8 mouse cellular contexts compared by ENCODE assay signal in the genomic region with DNA sequence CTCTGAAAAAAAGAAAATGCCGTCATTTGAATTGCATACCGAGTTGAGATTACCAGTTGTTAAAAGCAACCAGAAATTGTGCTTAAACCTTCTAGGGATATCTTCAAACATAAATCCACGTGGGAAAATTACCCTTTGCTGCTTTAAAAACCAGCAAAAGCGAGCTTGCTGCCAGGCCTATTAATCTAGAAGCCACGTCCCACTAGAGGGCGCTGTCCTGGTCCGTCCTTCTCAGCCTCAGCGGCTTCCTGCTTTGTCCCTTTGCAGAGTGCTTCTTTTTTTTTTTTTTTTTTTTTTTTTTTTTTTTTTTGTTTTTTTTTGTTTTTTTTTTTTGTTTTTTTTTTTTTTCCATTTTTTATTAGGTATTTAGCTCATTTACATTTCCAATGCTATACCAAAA.
DNase-seq lines count a peak whose midpoint lies in the region; ATAC-seq lines count a peak whose summit lies in the region.

No protein-coding gene starts in this region.

- peak; percentile 85 for DNase-seq in hindbrain, embryonic 11.5 days (ENCODE audit: low spot score)
- DNase-seq in adipocyte (ENCODE audit: low spot score), result peak; percentile 88
- peak; percentile 87 for DNase-seq in embryonic facial prominence, embryonic 14.5 days (ENCODE audit: low spot score)
- peak; percentile 69 to 80 for DNase-seq in heart, postnatal 14 days
- DNase-seq in limb, embryonic 11.5 days (ENCODE audit: low spot score), result peak; percentile 86
- peak; percentile 88 for DNase-seq in naive thymus-derived CD4-positive, alpha-beta T cell, adult 2 months (ENCODE audit: low read depth)
- DNase-seq in testis, postnatal 10 days (ENCODE audit: low spot score), result peak; percentile 81

- H3K4me1 ChIP-seq in hindbrain, embryonic 11.5 days (replicated peaks; ENCODE audit: control insufficient read depth, insufficient read depth, low read length), result no peaks in the 10 kb centered on the region
- H3K4me1 ChIP-seq in hindbrain, embryonic 16.5 days (ENCODE audit: control insufficient read depth, insufficient read depth, low read depth, low read length), result peaks cover 5% of the 10 kb centered on the region; the same call in 1 of the 2 replicates
- H3K4me1 ChIP-seq in embryonic facial prominence, embryonic 14.5 days (ENCODE audit: control insufficient read depth, insufficient read depth, low read length), result no peaks in the 10 kb centered on the region
- no peaks in the 10 kb centered on the region for H3K4me1 ChIP-seq in limb, embryonic 11.5 days (ENCODE audit: control insufficient read depth, insufficient read depth, low read length)

- no peaks in the 10 kb centered on the region for H3K27me3 ChIP-seq in hindbrain, embryonic 11.5 days (ENCODE audit: control insufficient read depth, insufficient read depth, low read length)
- no peaks in the 10 kb centered on the region for H3K27me3 ChIP-seq in hindbrain, embryonic 16.5 days (replicated peaks; ENCODE audit: control insufficient read depth, insufficient read depth, low read length)
- H3K27me3 ChIP-seq in embryonic facial prominence, embryonic 14.5 days (replicated peaks; ENCODE audit: control insufficient read depth, insufficient read depth, low read length), result no peaks in the 10 kb centered on the region
- no peaks in the 10 kb centered on the region for H3K27me3 ChIP-seq in limb, embryonic 11.5 days (ENCODE audit: control insufficient read depth, insufficient read depth, low read length)

- H3K27ac ChIP-seq in hindbrain, embryonic 11.5 days (ENCODE audit: low read depth, low read length), result no peak overlapping the region
- no peak overlapping the region for H3K27ac ChIP-seq in hindbrain, embryonic 16.5 days (ENCODE audit: low read depth, low read length)
- no peak overlapping the region for H3K27ac ChIP-seq in embryonic facial prominence, embryonic 14.5 days (replicated peaks; ENCODE audit: low read depth, low read length)
- no peak overlapping the region for H3K27ac ChIP-seq in limb, embryonic 11.5 days (replicated peaks; ENCODE audit: low read depth, low read length)

- no peaks in the 10 kb centered on the region for H3K9me3 ChIP-seq in hindbrain, embryonic 11.5 days (ENCODE audit: control insufficient read depth, low read length)
- H3K9me3 ChIP-seq in hindbrain, embryonic 16.5 days (ENCODE audit: control insufficient read depth, low read length), result no peaks in the 10 kb centered on the region
- H3K9me3 ChIP-seq in embryonic facial prominence, embryonic 14.5 days (ENCODE audit: control insufficient read depth, low read length), result no peaks in the 10 kb centered on the region
- H3K9me3 ChIP-seq in limb, embryonic 11.5 days (ENCODE audit: control insufficient read depth, low read length), result no peaks in the 10 kb centered on the region

- H3K36me3 ChIP-seq in hindbrain, embryonic 11.5 days (ENCODE audit: control insufficient read depth, insufficient read depth, low read length), result no peaks in the 10 kb centered on the region
- H3K36me3 ChIP-seq in hindbrain, embryonic 16.5 days (ENCODE audit: control insufficient read depth, insufficient read depth, low read length), result no peaks in the 10 kb centered on the region
- H3K36me3 ChIP-seq in embryonic facial prominence, embryonic 14.5 days (ENCODE audit: control insufficient read depth, insufficient read depth, low read length), result no peaks in the 10 kb centered on the region
- no peaks in the 10 kb centered on the region for H3K36me3 ChIP-seq in limb, embryonic 11.5 days (ENCODE audit: control insufficient read depth, insufficient read depth, low read length)

- H3K9ac ChIP-seq in hindbrain, embryonic 11.5 days (ENCODE audit: low read depth, low read length), result no peak overlapping the region
- no peak overlapping the region for H3K9ac ChIP-seq in hindbrain, embryonic 16.5 days (ENCODE audit: low read depth, low read length)
- H3K9ac ChIP-seq in embryonic facial prominence, embryonic 14.5 days (ENCODE audit: low read depth, low read length), result no peak overlapping the region
- no peak overlapping the region for H3K9ac ChIP-seq in limb, embryonic 11.5 days (ENCODE audit: low read length)

- ATAC-seq in hindbrain, embryonic 11.5 days (ENCODE audit: low FRiP score), result no peak
- ATAC-seq in hindbrain, embryonic 16.5 days, result no peak
- 0 out of 2 replicates have a peak, but pooled peaks have one; percentile 35 for ATAC-seq in embryonic facial prominence, embryonic 14.5 days (ENCODE audit: low read depth)
- ATAC-seq in limb, embryonic 11.5 days (ENCODE audit: insufficient number of reproducible peaks, low FRiP score, low TSS enrichment, low read depth), result no peak

- 31% methylated on average over 8 of the region's 8 CpGs for WGBS in hindbrain, embryonic 11.5 days
- 23% methylated on average over 8 of the region's 8 CpGs for WGBS in hindbrain, embryonic 16.5 days
- 24% methylated on average over 8 of the region's 8 CpGs for WGBS in embryonic facial prominence, embryonic 14.5 days
- WGBS in limb, embryonic 11.5 days, result 28% methylated on average over 8 of the region's 8 CpGs

- H3K4me2 ChIP-seq in hindbrain, embryonic 11.5 days (replicated peaks; ENCODE audit: low read depth, low read length), result no peak overlapping the region
- H3K4me2 ChIP-seq in hindbrain, embryonic 16.5 days (ENCODE audit: low read length), result no peak overlapping the region
- no peak overlapping the region for H3K4me2 ChIP-seq in embryonic facial prominence, embryonic 14.5 days (ENCODE audit: low read depth, low read length)
- H3K4me2 ChIP-seq in limb, embryonic 11.5 days (ENCODE audit: low read depth, severe bottlenecking), result no peak overlapping the region

- H3K4me3 ChIP-seq in hindbrain, embryonic 11.5 days (ENCODE audit: low read depth, low read length), result no peak overlapping the region
- no peak overlapping the region for H3K4me3 ChIP-seq in hindbrain, embryonic 16.5 days (ENCODE audit: low read length)
- H3K4me3 ChIP-seq in embryonic facial prominence, embryonic 14.5 days (ENCODE audit: low read depth, low read length), result no peak overlapping the region
- H3K4me3 ChIP-seq in limb, embryonic 11.5 days (ENCODE audit: low read depth, low read length), result no peak overlapping the region

- intact Hi-C loops in heart, postnatal 14 days (cut with DNase I), result no loop called here
